Mouse (Mus musculus) midbrain, embryonic 11.5 days (tissue): ENCODE data around the gene Rbfox1. TPM values are rescaled to one million over a fixed set of nuclear protein-coding genes. Genes with fewer than 3 reads are reported as not detected.

Experiments used
- ATAC-seq: fragments of 200-750 bp; cut with Nextera tagmentation; 2 replicates; pipeline ENCODE4 v1.8.0; 2017; ENCODE audit warnings: moderate TSS enrichment, moderate library complexity; ENCODE audit not compliant: low FRiP score
- DNase-seq: peaks from one replicate; pipeline ENCODE4 v3.0.0; 2015; ENCODE audit warnings: low spot score; ENCODE audit errors: missing footprints
- H3K27ac ChIP-seq: fragments of 300-500 bp; sonication (generic); 2 replicates; pipeline ENCODE4 v1.5.1; 2014; ENCODE audit warnings: low read depth, low read length
- H3K27me3 ChIP-seq: fragments of 300-500 bp; sonication (generic); 2 replicates; pipeline ENCODE4 v1.6.1; 2014; ENCODE audit warnings: mild to moderate bottlenecking, low read length, moderate library complexity, mixed read lengths; ENCODE audit not compliant: control insufficient read depth, insufficient read depth
- H3K36me3 ChIP-seq: fragments of 300-500 bp; sonication (generic); 2 replicates; pipeline ENCODE4 v1.6.1; 2014; ENCODE audit warnings: mild to moderate bottlenecking, low read length, moderate library complexity, mixed read lengths; ENCODE audit not compliant: control insufficient read depth, insufficient read depth
- H3K4me1 ChIP-seq: fragments of 300-500 bp; sonication (generic); 2 replicates; pipeline ENCODE4 v1.6.1; 2014; ENCODE audit warnings: low read length; ENCODE audit not compliant: control insufficient read depth, insufficient read depth
- H3K4me2 ChIP-seq: fragments of 300-500 bp; sonication (generic); 2 replicates; pipeline ENCODE4 v1.6.1; 2014; ENCODE audit warnings: mild to moderate bottlenecking, moderate library complexity
- H3K4me3 ChIP-seq: fragments of 300-500 bp; sonication (generic); 2 replicates; pipeline ENCODE4 v1.5.1; 2014; ENCODE audit warnings: low read depth, low read length
- H3K9ac ChIP-seq: fragments of 300-500 bp; sonication (generic); 2 replicates; pipeline ENCODE4 v1.6.1; 2014; ENCODE audit warnings: low read length
- H3K9me3 ChIP-seq: fragments of 300-500 bp; sonication (generic); 2 replicates; pipeline ENCODE4 v1.6.1; 2016; ENCODE audit warnings: low read length; ENCODE audit not compliant: control insufficient read depth
- WGBS: fragments of 180-500 bp; shearing (Covaris S2); extraction: QIAGEN DNeasy Blood & Tissue Kit; methylation state at CpG from one replicate; pipeline ENCODE4 v1.1.7; 2014; 5-methylcytosine and 5-hydroxymethylcytosine counted together
- polyA plus RNA-seq: library from polyadenylated mRNA; unstranded; fragments of >200 nt; fragmentation: Nextera tagmentation; extraction: Ambion mirVana; gene quantifications from 2 replicates; pipeline ENCODE4 v1.2.1, GENCODE M21; 2014

Rbfox1 gene
- polyA plus RNA-seq, 1 experiment from 2014 or later, result 6.1 TPM

- 77% methylated on average over 3 of the region's 3 CpGs for WGBS
- no peak overlapping the region for H3K27ac ChIP-seq
- H3K4me2 ChIP-seq, result no peak overlapping the region
- H3K9ac ChIP-seq, result no peak overlapping the region
- no peak for ATAC-seq
- no peaks in the 10 kb centered on the region for H3K9me3 ChIP-seq
- H3K27me3 ChIP-seq, result no peaks in the 10 kb centered on the region
- DNase-seq, result no peak
- no peak overlapping the region for H3K4me3 ChIP-seq
- no peaks in the 10 kb centered on the region for H3K4me1 ChIP-seq
- H3K36me3 ChIP-seq, result no peaks in the 10 kb centered on the region
Measured at GRCm38 (mm10) chr16:6525507-6526170, 640.5 kb downstream of the Rbfox1 start.

GRCm38 (mm10) chr16:6531459-6531858 lies 646.3 kb downstream of the Rbfox1 start:
- Histone ChIP-seq H3K4me1 (no peaks in the 10 kb centered on the region), H3K36me3 (no peaks in the 10 kb centered on the region), H3K4me2 (no peak overlapping the region), H3K9me3 (no peaks in the 10 kb centered on the region), H3K9ac (no peak overlapping the region), H3K27ac (no peak overlapping the region), H3K4me3 (no peak overlapping the region), H3K27me3 (no peaks in the 10 kb centered on the region)
- 86% methylated on average over 3 of the region's 3 CpGs for WGBS
- no peak for ATAC-seq
- no peak for DNase-seq

DNA sequence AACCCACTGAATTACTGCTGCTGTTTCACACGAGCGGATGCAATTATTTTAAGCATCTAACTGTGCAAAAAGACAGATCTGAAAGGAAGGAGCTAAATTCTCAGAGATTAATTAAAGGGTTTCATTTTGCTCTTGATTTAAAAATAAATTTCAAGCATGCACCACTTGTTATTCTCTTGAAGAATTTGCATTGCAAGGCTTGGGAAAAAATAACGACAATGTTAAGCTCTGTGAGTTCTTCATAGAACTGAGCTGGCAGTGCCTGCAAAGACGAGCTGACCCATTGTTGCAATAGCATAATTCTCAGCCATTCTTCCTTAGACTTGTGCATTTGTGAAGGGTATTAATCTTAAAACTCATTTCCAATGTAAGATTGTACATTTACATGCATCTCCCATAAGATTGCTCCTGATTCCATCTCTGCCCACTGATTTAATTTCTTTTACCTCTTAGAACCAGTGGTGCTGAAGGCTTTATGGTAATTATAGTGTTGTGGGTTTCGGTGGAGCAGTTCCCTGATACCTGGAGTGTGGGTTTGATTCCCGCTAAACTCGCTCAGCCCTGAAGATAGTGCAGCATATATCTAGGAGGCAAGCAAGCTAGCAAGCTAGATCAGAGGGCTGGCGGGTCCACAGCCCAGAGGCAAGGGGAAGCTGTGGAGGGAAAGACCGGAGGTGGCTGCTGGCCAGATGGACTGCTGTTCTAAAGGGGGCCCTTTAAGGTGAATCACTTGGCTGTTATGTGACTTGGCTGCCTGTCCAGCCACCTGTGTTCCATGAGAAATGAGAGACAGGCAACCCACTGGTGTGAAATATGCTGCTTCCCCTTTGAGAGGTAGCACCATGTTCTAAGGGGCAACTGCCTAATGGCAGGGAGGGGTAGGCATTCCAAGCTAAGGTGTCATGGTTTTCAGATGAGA lies 647.2 kb downstream of the Rbfox1 start:
- ATAC-seq (no peak), DNase-seq (no peak)
- WGBS, result 78% methylated on average over 9 of the region's 9 CpGs
- Histone ChIP-seq H3K4me3 (no peak overlapping the region), H3K4me2 (no peak overlapping the region), H3K27me3 (no peaks in the 10 kb centered on the region), H3K4me1 (no peaks in the 10 kb centered on the region), H3K9me3 (no peaks in the 10 kb centered on the region), H3K9ac (no peak overlapping the region), H3K27ac (no peak overlapping the region), H3K36me3 (no peaks in the 10 kb centered on the region)

DNA sequence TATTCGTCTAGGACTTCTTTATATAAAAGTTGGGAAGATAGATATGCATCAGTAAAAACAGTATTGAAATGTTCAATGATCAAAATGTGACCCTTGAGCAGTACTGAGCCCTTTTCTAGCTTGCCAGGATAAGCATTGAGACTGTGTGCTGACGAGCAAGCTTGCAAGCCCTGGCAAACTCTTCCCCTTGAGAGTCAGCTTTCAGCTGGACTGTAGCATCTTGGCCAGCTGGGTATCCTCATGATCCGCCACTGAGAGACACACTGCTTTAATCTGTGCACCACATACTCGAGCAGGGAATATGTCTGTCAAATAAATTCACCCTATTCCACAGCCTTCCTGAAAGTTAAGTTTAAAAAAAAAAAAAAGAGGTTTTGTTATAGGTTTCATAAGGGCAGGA lies 670.6 kb downstream of the Rbfox1 start:
- H3K4me1 ChIP-seq, result no peaks in the 10 kb centered on the region
- H3K36me3 ChIP-seq, result no peaks in the 10 kb centered on the region
- H3K4me2 ChIP-seq, result no peak overlapping the region
- H3K27me3 ChIP-seq, result no peaks in the 10 kb centered on the region
- no peak overlapping the region for H3K4me3 ChIP-seq
- no peak for ATAC-seq
- no peak overlapping the region for H3K27ac ChIP-seq
- no peak for DNase-seq
- no peaks in the 10 kb centered on the region for H3K9me3 ChIP-seq
- WGBS, result 61% methylated on average over 4 of the region's 4 CpGs
- H3K9ac ChIP-seq, result no peak overlapping the region

- Histone ChIP-seq H3K9me3 (no peaks in the 10 kb centered on the region), H3K27me3 (no peaks in the 10 kb centered on the region), H3K4me3 (no peak overlapping the region), H3K4me2 (no peak overlapping the region), H3K36me3 (no peaks in the 10 kb centered on the region), H3K9ac (no peak overlapping the region), H3K27ac (no peak overlapping the region), H3K4me1 (no peaks in the 10 kb centered on the region)
- 89% methylated on average over 1 of the region's 1 CpGs for WGBS
- DNase-seq (no peak), ATAC-seq (no peak)
Measured at GRCm38 (mm10) chr16:6557726-6558125, 672.6 kb downstream of the Rbfox1 start.

DNA sequence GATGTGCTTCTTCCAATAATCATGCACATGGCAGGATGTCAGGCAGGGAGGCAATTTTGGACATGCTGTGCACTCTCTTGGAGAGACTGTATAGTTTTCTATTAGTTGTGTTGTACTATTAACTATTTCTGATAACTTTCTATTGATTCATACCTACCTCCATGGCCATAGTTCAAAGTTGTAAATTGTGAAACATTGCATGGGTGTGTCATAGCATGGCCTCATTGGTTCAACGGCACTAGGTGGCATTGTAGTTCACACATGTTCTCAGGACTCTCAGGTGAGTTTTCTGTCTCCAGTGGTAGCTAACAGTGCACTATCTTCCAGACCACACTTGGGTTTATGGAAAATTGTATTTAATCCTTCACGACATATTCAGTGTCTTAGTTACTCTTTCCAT lies 699.5 kb downstream of the Rbfox1 start:
- Histone ChIP-seq H3K27me3 (no peaks in the 10 kb centered on the region), H3K4me2 (no peak overlapping the region), H3K27ac (no peak overlapping the region), H3K9me3 (no peaks in the 10 kb centered on the region), H3K4me3 (no peak overlapping the region), H3K36me3 (no peaks in the 10 kb centered on the region), H3K9ac (no peak overlapping the region), H3K4me1 (no peaks in the 10 kb centered on the region)
- 93% methylated on average over 2 of the region's 2 CpGs for WGBS
- DNase-seq (no peak), ATAC-seq (no peak)

- 100% methylated on average over 1 of the region's 1 CpGs for WGBS
- Histone ChIP-seq H3K4me3 (no peak overlapping the region), H3K27me3 (no peaks in the 10 kb centered on the region), H3K4me1 (no peaks in the 10 kb centered on the region), H3K9me3 (no peaks in the 10 kb centered on the region), H3K27ac (no peak overlapping the region), H3K4me2 (no peak overlapping the region), H3K36me3 (no peaks in the 10 kb centered on the region), H3K9ac (no peak overlapping the region)
- ATAC-seq (no peak), DNase-seq (no peak)
Measured at GRCm38 (mm10) chr16:6585204-6585603, 700.0 kb downstream of the Rbfox1 start.

DNA sequence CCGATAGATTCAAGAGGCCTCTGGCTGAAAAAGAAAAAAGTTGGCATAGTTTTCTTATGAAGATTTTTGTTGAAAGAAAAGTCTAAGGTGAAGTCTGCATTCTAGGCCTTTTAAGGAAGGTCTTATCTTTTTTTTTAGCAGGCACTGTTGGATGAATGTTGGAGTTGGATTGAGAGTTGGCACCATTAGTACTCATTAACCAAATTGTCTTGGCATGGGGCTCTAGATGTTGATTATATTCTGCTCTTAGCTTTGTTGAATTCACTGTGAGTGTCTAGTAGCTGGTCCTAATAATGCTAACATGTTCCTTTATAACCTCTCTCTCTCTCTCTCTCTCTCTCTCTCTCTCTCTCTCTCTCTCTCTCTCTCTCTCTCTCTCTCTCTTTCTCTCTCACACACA lies 731.4 kb downstream of the Rbfox1 start:
- DNase-seq (no peak), ATAC-seq (no peak)
- Histone ChIP-seq H3K4me2 (no peak overlapping the region), H3K4me3 (no peak overlapping the region), H3K36me3 (no peaks in the 10 kb centered on the region), H3K4me1 (no peaks in the 10 kb centered on the region), H3K27me3 (no peaks in the 10 kb centered on the region), H3K9me3 (no peaks in the 10 kb centered on the region), H3K9ac (no peak overlapping the region), H3K27ac (no peak overlapping the region)
- 84% methylated on average over 1 of the region's 1 CpGs for WGBS

- no peak overlapping the region for H3K9ac ChIP-seq
- H3K27me3 ChIP-seq, result no peaks in the 10 kb centered on the region
- H3K36me3 ChIP-seq, result no peaks in the 10 kb centered on the region
- no peak overlapping the region for H3K27ac ChIP-seq
- 60% methylated on average over 1 of the region's 1 CpGs for WGBS
- no peak for DNase-seq
- no peak for ATAC-seq
- no peaks in the 10 kb centered on the region for H3K9me3 ChIP-seq
- H3K4me1 ChIP-seq, result no peaks in the 10 kb centered on the region
- no peak overlapping the region for H3K4me3 ChIP-seq
- H3K4me2 ChIP-seq, result no peak overlapping the region
Measured at GRCm38 (mm10) chr16:6640330-6640729, 755.2 kb downstream of the Rbfox1 start.
